Mouse (Mus musculus): ENCODE data around the gene Cltc. TPM values are rescaled to one million over a fixed set of nuclear protein-coding genes. Genes with fewer than 3 reads are reported as not detected.
"Not testable (repeated sequence)": the region's sequence is repeated elsewhere in the genome, so short reads cannot be mapped to it uniquely, and the experiment has no call there.

The Cltc gene
- polyA plus RNA-seq, 1 experiment from 2014 or later: 220 TPM

DNA sequence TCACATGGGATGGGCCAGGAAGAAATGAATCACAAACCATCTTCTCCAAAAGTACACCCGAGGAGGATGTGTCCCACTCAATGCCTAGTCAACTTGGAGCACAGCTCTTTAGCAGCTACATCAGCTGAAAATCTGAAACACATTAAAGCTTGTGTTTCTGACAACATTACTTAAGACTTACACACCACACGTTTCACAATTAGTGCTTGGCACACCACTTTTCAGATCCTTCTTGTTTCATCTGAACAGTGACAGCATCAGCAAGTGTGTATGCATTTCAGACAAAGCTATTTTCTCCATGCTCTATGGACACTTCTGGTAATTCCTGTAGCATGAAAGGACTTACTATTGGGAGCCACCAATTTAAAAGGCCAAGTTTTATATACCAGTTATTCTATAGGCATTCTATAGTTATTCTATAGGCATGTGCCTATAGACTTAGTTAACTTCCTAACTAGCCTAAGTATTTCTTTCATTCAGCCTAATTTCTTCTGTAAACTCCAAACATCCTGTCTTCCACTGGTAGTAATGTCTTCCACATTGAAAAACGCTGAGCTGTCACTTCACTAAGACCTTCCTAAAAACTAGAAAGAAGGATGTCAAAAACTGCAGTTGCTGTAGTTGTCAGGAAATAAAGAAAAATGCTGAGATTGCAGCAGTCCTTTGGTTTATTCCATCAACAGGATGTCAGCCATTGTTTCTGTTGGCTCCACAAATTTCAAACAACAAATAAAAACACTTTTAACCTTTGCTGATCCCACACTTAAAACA, 11.5 kb downstream of the Cltc start:
- no peak overlapping the region for H3K9ac ChIP-seq (replicated peaks; ENCODE audit: low read length)
- 88% methylated on average over 3 of the region's 3 CpGs for whole genome bisulfite sequencing
- H3K36me3 ChIP-seq (ENCODE audit: control insufficient read depth, insufficient read depth, low read length): no peaks in the 10 kb centered on the region
- DNase-seq: no peak
- H3K27me3 ChIP-seq (ENCODE audit: control insufficient read depth, insufficient read depth, low read length): no peaks in the 10 kb centered on the region
- no peak overlapping the region for H3K27ac ChIP-seq (replicated peaks; ENCODE audit: low read depth, low read length)
- no peak for ATAC-seq (ENCODE audit: low FRiP score, low TSS enrichment)
- H3K4me2 ChIP-seq (ENCODE audit: low read length): no peak overlapping the region
- no peak overlapping the region for H3K4me3 ChIP-seq (replicated peaks; ENCODE audit: low read depth, low read length)
- H3K9me3 ChIP-seq (ENCODE audit: control insufficient read depth, low read length): no peaks in the 10 kb centered on the region
- 0 out of 2 replicates have a peak, but pooled peaks cover 6% of the 10 kb centered on the region for H3K4me1 ChIP-seq (ENCODE audit: control insufficient read depth, insufficient read depth, low read length)

GRCm38 (mm10) chr11:86742605-86743004, 14.8 kb downstream of the Cltc start:
- ATAC-seq (ENCODE audit: low FRiP score, low TSS enrichment): no peak
- Histone ChIP-seq H3K9ac (replicated peaks; ENCODE audit: low read length) (no peak overlapping the region), H3K9me3 (ENCODE audit: control insufficient read depth, low read length) (no peaks in the 10 kb centered on the region), H3K36me3 (ENCODE audit: control insufficient read depth, insufficient read depth, low read length) (no peaks in the 10 kb centered on the region), H3K4me1 (ENCODE audit: control insufficient read depth, insufficient read depth, low read length) (0 out of 2 replicates have a peak, but pooled peaks cover 3% of the 10 kb centered on the region), H3K4me3 (replicated peaks; ENCODE audit: low read depth, low read length) (no peak overlapping the region), H3K27ac (replicated peaks; ENCODE audit: low read depth, low read length) (no peak overlapping the region), H3K4me2 (ENCODE audit: low read length) (no peak overlapping the region), H3K27me3 (ENCODE audit: control insufficient read depth, insufficient read depth, low read length) (no peaks in the 10 kb centered on the region)
- 64% methylated on average over 2 of the region's 2 CpGs for WGBS
- DNase-seq: no peak

GRCm38 (mm10) chr11:86741505-86741904, 15.9 kb downstream of the Cltc start:
- H3K27ac ChIP-seq (replicated peaks; ENCODE audit: low read depth, low read length): no peak overlapping the region
- WGBS: 97% methylated on average over 5 of the region's 5 CpGs
- peaks cover under 1% of the 10 kb centered on the region; the same call in 1 of the 2 replicates for H3K36me3 ChIP-seq (ENCODE audit: control insufficient read depth, insufficient read depth, low read length)
- no peaks in the 10 kb centered on the region for H3K27me3 ChIP-seq (ENCODE audit: control insufficient read depth, insufficient read depth, low read length)
- no peak overlapping the region for H3K4me3 ChIP-seq (replicated peaks; ENCODE audit: low read depth, low read length)
- H3K4me1 ChIP-seq (ENCODE audit: control insufficient read depth, insufficient read depth, low read length): no peaks in the 10 kb centered on the region
- DNase-seq: no peak
- no peak overlapping the region for H3K9ac ChIP-seq (replicated peaks; ENCODE audit: low read length)
- no peak for ATAC-seq (ENCODE audit: low FRiP score, low TSS enrichment)
- no peak overlapping the region for H3K4me2 ChIP-seq (ENCODE audit: low read length)
- no peaks in the 10 kb centered on the region for H3K9me3 ChIP-seq (ENCODE audit: control insufficient read depth, low read length)

GRCm38 (mm10) chr11:86739470-86739869, 17.9 kb downstream of the Cltc start:
- WGBS: 96% methylated on average over 2 of the region's 2 CpGs
- DNase-seq: no peak
- Histone ChIP-seq H3K9ac (replicated peaks; ENCODE audit: low read length) (no peak overlapping the region), H3K27ac (replicated peaks; ENCODE audit: low read depth, low read length) (no peak overlapping the region), H3K36me3 (ENCODE audit: control insufficient read depth, insufficient read depth, low read length) (peaks cover 11% of the 10 kb centered on the region), H3K4me2 (ENCODE audit: low read length) (no peak overlapping the region), H3K4me3 (replicated peaks; ENCODE audit: low read depth, low read length) (no peak overlapping the region), H3K4me1 (ENCODE audit: control insufficient read depth, insufficient read depth, low read length) (no peaks in the 10 kb centered on the region), H3K27me3 (ENCODE audit: control insufficient read depth, insufficient read depth, low read length) (no peaks in the 10 kb centered on the region), H3K9me3 (ENCODE audit: control insufficient read depth, low read length) (no peaks in the 10 kb centered on the region)
- ATAC-seq (ENCODE audit: low FRiP score, low TSS enrichment): no peak

GRCm38 (mm10) chr11:86738956-86739355, 18.4 kb downstream of the Cltc start:
- ATAC-seq (ENCODE audit: low FRiP score, low TSS enrichment) (no peak), DNase-seq (no peak)
- no peaks in the 10 kb centered on the region for H3K4me1 ChIP-seq (ENCODE audit: control insufficient read depth, insufficient read depth, low read length)
- H3K9me3 ChIP-seq (ENCODE audit: control insufficient read depth, low read length): no peaks in the 10 kb centered on the region
- no peaks in the 10 kb centered on the region for H3K27me3 ChIP-seq (ENCODE audit: control insufficient read depth, insufficient read depth, low read length)
- no peak overlapping the region for H3K4me3 ChIP-seq (replicated peaks; ENCODE audit: low read depth, low read length)
- H3K36me3 ChIP-seq (ENCODE audit: control insufficient read depth, insufficient read depth, low read length): peaks cover 11% of the 10 kb centered on the region
- H3K4me2 ChIP-seq (ENCODE audit: low read length): no peak overlapping the region
- no peak overlapping the region for H3K27ac ChIP-seq (replicated peaks; ENCODE audit: low read depth, low read length)
- WGBS: 97% methylated on average over 1 of the region's 1 CpGs
- no peak overlapping the region for H3K9ac ChIP-seq (replicated peaks; ENCODE audit: low read length)

DNA sequence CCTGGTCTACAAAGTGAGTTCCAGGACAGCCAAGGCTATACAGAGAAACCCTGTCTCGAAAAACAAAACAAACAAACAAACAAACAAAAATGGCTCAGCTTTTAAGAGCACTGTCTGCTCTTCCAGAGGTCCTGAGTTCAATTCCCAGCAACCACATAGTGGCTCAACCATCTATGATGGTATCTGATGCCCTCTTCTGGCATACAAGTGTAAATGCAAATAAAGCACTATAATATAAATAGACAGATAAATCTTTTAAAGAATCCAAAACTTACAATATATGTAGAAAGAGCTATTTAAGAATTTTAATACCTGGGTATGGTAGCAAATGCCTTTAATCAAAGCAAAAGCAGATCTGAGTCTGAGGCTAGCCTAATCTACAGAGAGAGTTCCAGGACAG, 19.1 kb downstream of the Cltc start:
- H3K9ac ChIP-seq (replicated peaks; ENCODE audit: low read length); H3K9me3 ChIP-seq (ENCODE audit: control insufficient read depth, low read length); H3K27me3 ChIP-seq (ENCODE audit: control insufficient read depth, insufficient read depth, low read length); ATAC-seq (ENCODE audit: low FRiP score, low TSS enrichment); H3K27ac ChIP-seq (replicated peaks; ENCODE audit: low read depth, low read length); DNase-seq; H3K4me1 ChIP-seq (ENCODE audit: control insufficient read depth, insufficient read depth, low read length); H3K4me2 ChIP-seq (ENCODE audit: low read length); H3K4me3 ChIP-seq (replicated peaks; ENCODE audit: low read depth, low read length): not testable (repeated sequence)
- peaks cover 11% of the 10 kb centered on the region for H3K36me3 ChIP-seq (ENCODE audit: control insufficient read depth, insufficient read depth, low read length)
- WGBS: 100% methylated on average over 1 of the region's 1 CpGs

DNA sequence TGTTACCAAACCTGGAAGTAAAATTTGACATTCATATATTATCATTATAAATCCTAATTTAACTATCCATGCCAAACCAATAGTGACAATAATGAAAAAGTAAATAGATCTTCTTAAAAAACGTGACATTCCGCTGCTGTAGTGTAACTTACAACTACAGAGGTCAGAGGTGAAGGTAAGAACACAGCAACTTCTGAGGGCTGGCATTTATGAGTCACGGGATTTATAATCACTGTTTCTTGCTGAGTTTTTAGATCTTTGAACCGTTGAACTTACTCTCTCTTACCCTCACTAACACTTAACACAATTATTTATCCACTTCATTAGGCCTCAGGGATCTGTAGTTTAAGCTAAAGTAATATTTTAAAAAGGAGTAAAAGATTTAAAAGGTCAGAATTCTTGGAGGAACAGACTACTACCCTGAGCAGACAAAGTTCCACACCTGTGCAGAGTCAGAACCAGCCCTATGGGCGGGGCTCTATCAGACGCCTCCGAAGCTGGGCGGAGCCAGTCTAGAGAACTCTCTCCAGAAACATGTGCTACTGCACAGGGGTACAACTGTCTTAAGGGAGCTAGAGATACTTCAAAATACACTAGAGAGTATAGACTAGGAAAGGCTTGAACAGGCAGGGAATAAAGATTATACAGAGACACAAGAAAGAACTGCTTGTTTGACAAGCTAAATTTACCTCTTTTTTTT, 19.9 kb downstream of the Cltc start:
- no peaks in the 10 kb centered on the region for H3K9me3 ChIP-seq (ENCODE audit: control insufficient read depth, low read length)
- no peak for ATAC-seq (ENCODE audit: low FRiP score, low TSS enrichment)
- H3K4me1 ChIP-seq (ENCODE audit: control insufficient read depth, insufficient read depth, low read length): no peaks in the 10 kb centered on the region
- DNase-seq: no peak
- WGBS: 88% methylated on average over 8 of the region's 8 CpGs
- H3K9ac ChIP-seq (replicated peaks; ENCODE audit: low read length): no peak overlapping the region
- H3K27ac ChIP-seq (replicated peaks; ENCODE audit: low read depth, low read length): no peak overlapping the region
- H3K4me3 ChIP-seq (replicated peaks; ENCODE audit: low read depth, low read length): no peak overlapping the region
- peaks cover 11% of the 10 kb centered on the region for H3K36me3 ChIP-seq (ENCODE audit: control insufficient read depth, insufficient read depth, low read length)
- no peak overlapping the region for H3K4me2 ChIP-seq (ENCODE audit: low read length)
- H3K27me3 ChIP-seq (ENCODE audit: control insufficient read depth, insufficient read depth, low read length): no peaks in the 10 kb centered on the region

GRCm38 (mm10) chr11:86734993-86735392, 22.4 kb downstream of the Cltc start:
- 82% methylated on average over 4 of the region's 4 CpGs for WGBS
- no peak for DNase-seq
- Histone ChIP-seq H3K4me2 (ENCODE audit: low read length) (no peak overlapping the region), H3K36me3 (ENCODE audit: control insufficient read depth, insufficient read depth, low read length) (peaks cover 30% of the 10 kb centered on the region), H3K27me3 (ENCODE audit: control insufficient read depth, insufficient read depth, low read length) (no peaks in the 10 kb centered on the region), H3K9me3 (ENCODE audit: control insufficient read depth, low read length) (no peaks in the 10 kb centered on the region), H3K9ac (replicated peaks; ENCODE audit: low read length) (no peak overlapping the region), H3K4me3 (replicated peaks; ENCODE audit: low read depth, low read length) (no peak overlapping the region), H3K4me1 (ENCODE audit: control insufficient read depth, insufficient read depth, low read length) (no peaks in the 10 kb centered on the region), H3K27ac (replicated peaks; ENCODE audit: low read depth, low read length) (no peak overlapping the region)
- ATAC-seq (ENCODE audit: low FRiP score, low TSS enrichment): no peak
